Mouse (Mus musculus): ENCODE measurements around the gene Lhx2.
A peak's percentile ranks its signal among the peaks of the same experiment; 100 is the strongest.

Gene Lhx2

DNA sequence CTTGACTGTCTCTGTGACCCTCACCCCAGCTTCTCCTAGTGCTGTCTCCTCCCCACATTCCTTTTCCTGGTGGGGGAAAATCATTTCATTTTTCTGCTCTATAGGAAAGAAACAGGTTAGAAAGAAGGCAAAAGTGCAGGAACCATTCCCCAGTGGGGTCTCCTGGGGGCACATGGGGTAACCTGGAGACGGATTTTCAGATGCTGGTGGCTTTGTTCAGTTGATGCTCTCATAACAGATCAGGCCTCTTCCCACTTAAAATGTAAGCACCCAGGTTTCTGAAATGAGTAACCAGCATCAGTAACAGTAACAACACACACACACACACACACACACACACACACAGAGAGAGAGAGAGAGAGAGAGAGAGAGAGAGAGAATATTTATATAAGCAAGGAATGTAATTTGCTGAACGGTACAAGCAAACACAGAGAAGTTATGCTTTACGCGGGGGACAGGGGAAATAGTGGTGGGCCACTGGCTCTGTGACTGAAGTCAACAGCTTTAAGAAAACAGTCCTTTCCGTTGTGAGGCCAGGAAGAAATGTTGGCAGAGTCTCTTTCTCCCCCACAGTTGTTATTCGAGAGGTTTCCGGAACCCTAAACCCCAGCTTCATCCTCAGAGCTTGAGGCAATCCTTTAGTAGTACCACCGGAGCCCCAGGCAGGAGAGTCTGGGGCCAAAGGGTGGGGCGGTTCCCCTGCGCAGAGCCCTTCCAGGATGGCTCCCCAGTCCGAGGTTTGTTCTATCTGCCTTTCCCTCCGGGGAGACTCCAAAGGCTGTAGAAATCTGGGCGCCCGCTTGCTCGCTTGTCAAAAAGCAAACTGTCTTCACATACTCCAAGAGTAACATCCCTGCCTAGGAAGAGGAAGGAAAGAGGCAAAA, 8.0 kb downstream of the Lhx2 start:
- no peak for DNase-seq (ENCODE audit: low spot score)

DNA sequence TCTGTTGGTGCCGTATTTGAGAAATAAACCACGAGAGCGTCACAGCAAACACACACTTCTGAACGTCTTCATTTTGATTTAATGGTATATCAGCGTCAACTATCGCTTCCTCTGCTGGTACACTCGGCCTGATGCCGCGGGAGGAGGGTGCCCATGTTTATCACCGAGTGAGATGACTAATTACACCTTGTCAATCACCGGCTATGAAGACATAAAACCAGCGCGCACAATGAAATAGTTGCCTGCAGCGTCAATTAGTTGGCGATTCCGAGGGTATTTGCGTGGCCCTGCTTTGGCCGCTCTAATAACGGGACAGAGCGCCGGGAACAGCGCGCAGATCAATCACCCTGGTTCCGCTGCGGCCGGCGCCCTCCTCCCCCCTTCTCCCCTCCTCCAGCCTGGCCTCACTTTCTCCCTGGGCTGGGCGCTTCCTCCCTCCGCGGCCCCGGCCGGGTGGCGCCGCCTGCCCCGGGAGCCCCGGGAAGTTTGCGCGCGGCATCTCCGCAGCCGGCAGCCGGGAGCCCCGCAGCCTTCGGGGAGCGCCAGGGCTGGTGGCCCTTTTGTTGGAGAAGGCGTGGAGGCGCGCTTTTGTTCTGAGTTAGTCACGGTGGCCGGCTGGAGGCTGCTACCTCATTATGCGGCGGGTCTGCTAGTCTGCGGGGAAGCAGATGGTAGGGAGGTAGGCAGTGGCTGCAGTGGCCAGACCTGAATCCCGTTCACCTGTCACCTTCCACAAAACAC, 8.9 kb downstream of the Lhx2 start:
- DNase-seq (ENCODE audit: low spot score): no peak

- no peak for DNase-seq (ENCODE audit: low spot score)
Measured at GRCm38 (mm10) chr2:38348660-38349420, 9.8 kb downstream of the Lhx2 start.

- no peak for DNase-seq (ENCODE audit: low spot score)
Measured at GRCm38 (mm10) chr2:38349447-38350350, 10.6 kb downstream of the Lhx2 start.

DNA sequence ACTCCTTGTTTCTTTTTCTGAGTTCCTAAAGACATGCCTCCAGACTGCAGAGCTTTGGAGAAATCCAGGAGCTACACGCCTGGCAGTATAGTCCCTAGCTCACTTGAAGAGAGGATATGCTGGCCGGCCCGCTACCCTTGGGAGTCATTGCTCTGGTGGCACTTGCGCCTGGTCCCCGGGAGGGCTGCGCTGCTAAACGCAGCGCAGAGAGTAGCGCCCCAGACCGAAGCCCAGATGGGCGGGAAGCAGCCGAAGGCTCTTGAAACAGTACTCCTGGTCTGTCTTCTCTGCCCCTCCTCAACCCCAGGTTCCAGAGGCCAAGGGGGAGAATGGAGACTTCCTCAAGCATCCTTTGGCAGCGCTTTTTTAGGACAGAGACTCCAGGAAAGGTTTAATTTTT, 11.3 kb downstream of the Lhx2 start:
- no peak for DNase-seq (ENCODE audit: low spot score)

GRCm38 (mm10) chr2:38350796-38351195, 11.7 kb downstream of the Lhx2 start:
- DNase-seq (ENCODE audit: low spot score): peak; percentile 68

- no peak for DNase-seq (ENCODE audit: low spot score)
Measured at GRCm38 (mm10) chr2:38351641-38352320, 12.7 kb downstream of the Lhx2 start.

DNA sequence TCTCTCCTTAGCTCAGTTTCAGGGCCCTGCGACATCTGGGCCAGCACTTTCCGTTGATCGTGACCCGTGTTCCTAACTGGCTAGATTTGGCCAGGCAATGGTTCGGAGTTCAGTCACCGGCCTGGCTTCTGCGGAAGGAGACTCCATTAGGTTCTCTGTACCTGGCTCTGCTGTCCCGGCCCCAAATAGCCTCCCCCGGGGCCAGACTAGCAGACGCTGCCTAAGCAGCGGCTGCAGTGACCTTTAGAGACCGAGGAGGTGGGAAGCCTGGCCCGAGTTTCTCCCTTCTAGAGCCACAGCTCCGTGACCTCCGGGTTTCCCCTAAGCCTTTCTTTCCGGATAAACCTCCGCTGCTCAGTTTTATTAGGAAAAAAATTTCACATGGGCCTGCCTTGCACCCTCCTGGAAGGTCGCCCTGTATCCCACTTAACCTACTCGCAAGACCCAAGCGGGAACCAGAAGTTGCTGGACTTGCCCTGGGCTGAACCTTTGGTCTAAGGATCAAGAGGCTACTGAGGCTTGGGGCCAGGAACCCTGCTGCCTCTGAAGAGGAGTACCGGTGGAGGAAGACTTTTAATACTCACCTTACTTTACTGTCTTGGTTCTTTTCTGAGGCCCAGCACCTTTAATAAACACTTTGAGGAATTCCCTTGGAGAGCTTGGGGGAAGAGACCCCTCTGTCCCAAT, 13.4 kb downstream of the Lhx2 start:
- DNase-seq (ENCODE audit: low spot score): no peak

GRCm38 (mm10) chr2:38353008-38353379, 13.9 kb downstream of the Lhx2 start:
- DNase-seq (ENCODE audit: low spot score): no peak

DNA sequence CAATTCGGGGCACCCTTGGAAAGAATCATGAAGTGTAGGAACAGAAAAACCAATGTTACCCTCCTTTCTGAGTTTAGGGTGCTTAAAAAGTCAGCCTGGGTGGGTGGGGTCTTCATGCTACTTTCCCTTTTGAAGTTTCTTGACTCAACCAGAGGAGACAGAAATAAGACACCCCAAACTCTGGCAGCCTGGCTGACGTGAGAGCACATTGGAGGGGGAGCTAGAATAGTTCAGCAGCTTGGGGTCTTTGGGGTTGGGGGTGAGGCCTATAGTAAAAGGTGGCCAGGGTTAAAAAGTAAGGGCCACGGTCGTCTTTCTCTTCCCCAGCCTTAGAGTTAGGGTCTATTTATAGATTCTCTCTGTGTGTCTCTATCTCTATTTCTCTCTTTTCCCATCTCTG, 14.6 kb downstream of the Lhx2 start:
- no peak for DNase-seq (ENCODE audit: low spot score)

DNA sequence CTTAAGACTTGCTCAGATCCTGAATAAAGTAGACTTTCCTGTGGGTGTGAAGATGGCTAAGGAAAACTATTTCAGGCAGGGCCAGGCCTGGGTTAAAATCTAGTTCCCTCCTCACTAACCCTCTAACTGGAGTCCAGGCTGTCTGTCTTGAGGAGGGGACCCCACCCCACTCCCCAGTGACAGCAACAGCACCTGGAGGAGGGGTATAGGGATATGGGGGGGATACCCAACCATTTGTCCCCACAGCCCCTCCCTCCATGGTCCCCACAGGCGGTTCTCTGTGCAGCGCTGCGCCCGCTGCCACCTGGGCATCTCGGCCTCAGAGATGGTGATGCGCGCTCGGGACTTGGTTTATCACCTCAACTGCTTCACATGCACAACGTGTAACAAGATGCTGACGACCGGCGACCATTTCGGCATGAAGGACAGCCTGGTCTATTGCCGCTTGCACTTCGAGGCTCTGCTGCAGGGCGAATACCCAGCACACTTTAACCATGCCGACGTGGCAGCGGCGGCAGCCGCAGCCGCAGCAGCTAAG, 15.2 kb downstream of the Lhx2 start:
- no peak for DNase-seq (ENCODE audit: low spot score)

DNA sequence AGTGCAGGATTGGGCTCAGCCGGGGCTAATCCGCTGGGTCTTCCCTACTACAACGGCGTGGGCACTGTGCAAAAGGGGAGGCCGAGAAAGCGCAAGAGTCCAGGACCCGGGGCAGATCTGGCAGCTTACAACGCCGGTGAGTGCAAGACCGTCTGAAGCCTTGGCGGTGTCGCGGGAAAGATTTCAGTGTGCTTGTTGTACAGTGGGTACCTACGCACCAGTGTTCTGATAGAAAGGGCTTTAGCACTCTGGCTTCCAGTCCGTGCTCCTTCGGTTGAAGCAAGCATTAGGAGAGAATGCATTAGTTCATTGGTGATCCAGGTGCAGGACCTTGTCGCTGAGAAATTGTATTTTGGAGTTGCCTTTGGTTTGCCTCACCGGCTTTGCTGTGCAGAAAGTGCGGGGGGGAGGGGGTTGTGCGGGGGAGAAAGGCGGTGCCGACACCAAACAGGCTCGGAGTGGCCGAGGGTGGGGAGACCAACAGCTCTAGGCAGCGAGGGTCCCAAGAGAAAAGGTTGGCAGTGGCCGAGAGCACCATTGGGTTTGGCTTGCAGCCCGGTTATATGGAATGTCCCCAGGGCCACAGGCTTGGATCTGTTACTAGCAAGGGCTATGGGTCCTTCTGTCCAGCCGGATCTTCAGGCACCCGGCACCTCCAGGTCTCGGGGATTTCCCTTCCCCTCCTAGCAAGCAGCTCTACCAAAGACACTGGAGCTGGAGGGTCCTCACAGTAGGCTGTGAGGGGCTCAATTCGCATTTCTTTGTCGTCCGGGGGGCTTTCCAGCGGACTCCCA, 15.8 kb downstream of the Lhx2 start:
- no peak for DNase-seq (ENCODE audit: low spot score)

DNA sequence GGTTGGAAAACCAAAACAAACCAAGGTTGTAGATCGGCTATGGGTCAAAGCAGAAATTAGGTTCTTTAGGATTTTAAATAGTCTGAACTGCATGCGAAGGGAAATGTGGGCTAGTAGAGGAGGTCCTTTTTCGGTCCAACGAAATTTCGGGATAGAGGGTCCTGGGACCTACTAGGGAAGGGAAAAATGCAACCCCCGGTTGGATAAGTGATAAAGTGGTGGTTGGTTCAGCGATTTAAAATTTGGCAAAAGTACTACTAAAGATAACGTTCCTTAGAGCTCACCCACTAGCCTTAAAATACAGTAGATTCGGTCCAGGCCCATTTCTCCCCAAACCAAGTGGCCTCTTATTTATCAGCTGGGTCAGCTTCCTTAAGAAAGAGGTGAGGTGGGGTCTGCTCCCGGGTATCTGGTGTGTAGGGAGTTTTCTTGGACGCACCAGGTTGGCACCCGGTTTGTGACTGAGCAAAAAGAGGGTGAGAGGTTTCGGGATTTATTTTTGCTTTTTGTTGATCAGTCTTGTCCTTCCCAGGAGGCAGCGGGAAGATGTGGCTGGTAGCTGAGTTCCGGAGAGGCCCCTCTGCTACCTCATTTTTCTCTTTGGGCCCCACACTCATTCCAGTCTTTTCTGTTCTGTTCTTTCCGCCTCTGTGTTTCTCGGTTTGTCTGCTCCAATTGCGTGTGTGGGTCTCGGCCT, 16.8 kb downstream of the Lhx2 start:
- no peak for DNase-seq (ENCODE audit: low spot score)

GRCm38 (mm10) chr2:38356428-38357260, 17.6 kb downstream of the Lhx2 start:
- DNase-seq (ENCODE audit: low spot score): no peak

GRCm38 (mm10) chr2:38357294-38358246, 18.5 kb downstream of the Lhx2 start:
- no peak for DNase-seq (ENCODE audit: low spot score)

DNA sequence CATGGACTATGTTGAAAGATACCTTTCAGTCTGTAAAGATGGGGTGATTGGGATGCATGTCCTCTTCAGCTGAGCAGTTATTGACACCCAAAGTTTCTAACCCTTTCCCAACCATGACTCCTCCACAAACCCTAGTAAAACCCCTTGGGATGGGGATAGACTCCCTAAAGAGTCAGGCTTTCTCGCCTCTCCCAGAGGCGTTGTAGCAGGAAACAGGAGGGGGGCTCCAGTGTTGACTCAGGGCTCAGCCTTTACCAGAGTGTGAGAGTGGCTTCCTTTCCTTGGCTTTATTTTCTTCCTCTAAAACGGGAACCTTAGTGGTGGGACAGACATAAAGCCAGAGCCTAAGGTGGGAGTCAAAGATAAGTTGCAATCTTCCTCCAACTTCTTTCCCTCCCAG, 19.5 kb downstream of the Lhx2 start:
- DNase-seq (ENCODE audit: low spot score): no peak

GRCm38 (mm10) chr2:38359186-38359585, 20.1 kb downstream of the Lhx2 start:
- DNase-seq (ENCODE audit: low spot score): no peak
